Mouse (Mus musculus) brain, adult 2 months (tissue): ENCODE results near the gene Srrm1.
"Not testable (repeated sequence)": the region's sequence is repeated elsewhere in the genome, so short reads cannot be mapped to it uniquely, and the experiment has no call there.

Experiments
- DNase-seq: peaks from one replicate; pipeline ENCODE4 v3.0.0; 2011; ENCODE audit warnings: low read depth, low spot score

Srrm1 gene

GRCm38 (mm10) chr4:135301166-135301565, 52.0 kb downstream of the Srrm1 start:
- DNase-seq, result no peak

GRCm38 (mm10) chr4:135300248-135301041, 52.7 kb downstream of the Srrm1 start:
- no peak for DNase-seq

GRCm38 (mm10) chr4:135298680-135299079, 54.4 kb downstream of the Srrm1 start:
- no peak for DNase-seq

GRCm38 (mm10) chr4:135297931-135298546, 55.1 kb downstream of the Srrm1 start:
- peak; percentile 96 for DNase-seq

GRCm38 (mm10) chr4:135297146-135297545, 56.0 kb downstream of the Srrm1 start:
- DNase-seq, result peak; percentile 73

GRCm38 (mm10) chr4:135296565-135296964, 56.6 kb downstream of the Srrm1 start:
- DNase-seq, result no peak

- no peak for DNase-seq
Measured at GRCm38 (mm10) chr4:135293813-135294212, 59.3 kb downstream of the Srrm1 start.

GRCm38 (mm10) chr4:135292477-135293089, 60.5 kb downstream of the Srrm1 start:
- DNase-seq, result no peak

GRCm38 (mm10) chr4:135291841-135292240, 61.3 kb downstream of the Srrm1 start:
- no peak for DNase-seq

- no peak for DNase-seq
Measured at GRCm38 (mm10) chr4:135291199-135291598, 61.9 kb downstream of the Srrm1 start.

GRCm38 (mm10) chr4:135287975-135288374, 65.1 kb downstream of the Srrm1 start:
- DNase-seq, result no peak

- DNase-seq, result peak; percentile 18
Measured at GRCm38 (mm10) chr4:135286833-135287395, 66.2 kb downstream of the Srrm1 start.

GRCm38 (mm10) chr4:135286033-135286622, 67.0 kb downstream of the Srrm1 start:
- no peak for DNase-seq

- no peak for DNase-seq
Measured at GRCm38 (mm10) chr4:135285436-135285835, 67.7 kb downstream of the Srrm1 start.

- DNase-seq, result no peak
Measured at GRCm38 (mm10) chr4:135283875-135284274, 69.2 kb downstream of the Srrm1 start.

- no peak for DNase-seq
Measured at GRCm38 (mm10) chr4:135283417-135283816, 69.7 kb downstream of the Srrm1 start.

- no peak for DNase-seq
Measured at GRCm38 (mm10) chr4:135282651-135283290, 70.3 kb downstream of the Srrm1 start.

- DNase-seq, result not testable (repeated sequence)
Measured at GRCm38 (mm10) chr4:135280016-135280415, 73.1 kb downstream of the Srrm1 start.

GRCm38 (mm10) chr4:135276681-135277379, 76.3 kb downstream of the Srrm1 start:
- no peak for DNase-seq

- DNase-seq, result no peak
Measured at GRCm38 (mm10) chr4:135274761-135275160, 78.4 kb downstream of the Srrm1 start.

GRCm38 (mm10) chr4:135273307-135273682, 79.8 kb downstream of the Srrm1 start:
- no peak for DNase-seq
